Mouse (Mus musculus) small intestine, adult 2 months (tissue): Measurements from ENCODE around the gene Sept4.

Source experiments
- CTCF ChIP-seq: fragments of 200-500 bp; IDR thresholded peaks from 2 replicates; pipeline ENCODE4 v1.5.1; 2012; ENCODE audit warnings: low read depth, mild to moderate bottlenecking, control low read depth, inconsistent platforms, low read length, moderate library complexity, mixed read lengths; ENCODE audit not compliant: insufficient replicate concordance, insufficient read length; ENCODE audit errors: extremely low read depth
- POLR2A ChIP-seq: fragments of 200-500 bp; IDR thresholded peaks from 2 replicates; pipeline ENCODE4 v1.6.1; 2012; ENCODE audit warnings: low read depth, mild to moderate bottlenecking, control low read depth, inconsistent platforms, low read length, moderate library complexity

DNA sequence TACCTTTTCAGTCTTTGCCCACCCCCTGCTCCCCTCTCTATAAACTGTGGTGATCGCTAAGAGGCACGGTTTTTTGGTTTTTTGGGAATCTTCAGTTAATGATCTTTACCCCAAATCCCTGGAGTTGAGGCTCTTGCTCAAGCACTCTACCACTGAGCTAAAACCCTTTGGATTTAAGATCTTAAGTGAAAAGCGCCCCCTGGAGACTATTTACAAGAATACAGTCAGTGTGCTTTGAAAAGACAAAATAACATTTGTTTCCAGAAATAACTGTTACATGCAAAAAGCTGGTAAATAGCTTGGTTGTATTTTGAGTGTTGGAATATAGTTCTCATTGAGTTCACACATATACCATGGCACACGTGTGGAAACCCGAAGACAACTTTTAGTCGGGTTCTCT, 37.0 kb upstream of the Sept4 start:
- TF ChIP-seq POLR2A (no peak), CTCF (no peak)
